Mouse (Mus musculus) spleen, adult 12 weeks (tissue): Measurements from ENCODE around the gene Aldh4a1.

Source experiments
- DNase-seq: peaks from one replicate; pipeline ENCODE4 v3.0.0; 2022; ENCODE audit warnings: low spot score

The Aldh4a1 gene

GRCm38 (mm10) chr4:139675696-139676095 is 53.0 kb downstream of the Aldh4a1 start:
- DNase-seq: no peak

- DNase-seq: peak; percentile 12
Observed at GRCm38 (mm10) chr4:139683728-139684638, 61.3 kb downstream of the Aldh4a1 start.

- peak; percentile 23 for DNase-seq
Observed at GRCm38 (mm10) chr4:139684639-139685017, 62.0 kb downstream of the Aldh4a1 start.

- DNase-seq: no peak
Observed at GRCm38 (mm10) chr4:139688058-139688457, 65.4 kb downstream of the Aldh4a1 start.

- DNase-seq: no peak
Observed at GRCm38 (mm10) chr4:139689627-139690269, 67.1 kb downstream of the Aldh4a1 start.

- DNase-seq: no peak
Observed at GRCm38 (mm10) chr4:139693315-139693714, 70.6 kb downstream of the Aldh4a1 start.

GRCm38 (mm10) chr4:139697755-139698154 is 75.1 kb downstream of the Aldh4a1 start:
- DNase-seq: no peak

GRCm38 (mm10) chr4:139698602-139699001 is 75.9 kb downstream of the Aldh4a1 start:
- DNase-seq: no peak
